Mouse (Mus musculus) forebrain, embryonic 14.5 days (tissue): ENCODE measurements around the gene Vav3. TPM values are rescaled to one million over a fixed set of nuclear protein-coding genes. Genes with fewer than 3 reads are reported as not detected.
A peak's percentile ranks its signal among the peaks of the same experiment; 100 is the strongest.

Source experiments
- ATAC-seq: fragments of 200-750 bp; cut with Nextera tagmentation; 2 replicates; pipeline ENCODE4 v1.8.0; 2017; ENCODE audit warnings: mild to moderate bottlenecking, moderate library complexity
- DNase-seq: peaks from one replicate; pipeline ENCODE4 v3.0.0-alpha.2; 2015; ENCODE audit warnings: low spot score
- H3K27ac ChIP-seq: fragments of 300-500 bp; sonication (generic); 2 replicates; pipeline ENCODE4 v1.5.1; 2014; ENCODE audit warnings: low read depth, mild to moderate bottlenecking, control low read depth, low read length, moderate library complexity
- H3K27me3 ChIP-seq: fragments of 300-500 bp; sonication (generic); replicated peaks from 2 replicates; pipeline ENCODE4 v1.6.1; 2014; ENCODE audit warnings: low read length, control low read depth, mixed read lengths; ENCODE audit not compliant: control insufficient read depth, insufficient read depth
- H3K36me3 ChIP-seq: fragments of 300-500 bp; sonication (generic); 2 replicates; pipeline ENCODE4 v1.6.1; 2014; ENCODE audit warnings: low read length, control low read depth; ENCODE audit not compliant: control insufficient read depth, insufficient read depth
- H3K4me1 ChIP-seq: fragments of 300-500 bp; sonication (generic); 2 replicates; pipeline ENCODE4 v1.6.1; 2014; ENCODE audit warnings: antibody characterized with exemption, low read length, control low read depth; ENCODE audit not compliant: control insufficient read depth, insufficient read depth
- H3K4me2 ChIP-seq: fragments of 300-500 bp; sonication (generic); 2 replicates; pipeline ENCODE4 v1.6.1; 2014; ENCODE audit warnings: mild to moderate bottlenecking, control low read depth, low read length
- H3K4me3 ChIP-seq: fragments of 300-500 bp; sonication (generic); 2 replicates; pipeline ENCODE4 v1.5.1; 2014; ENCODE audit warnings: low read depth, low read length, control low read depth
- H3K9ac ChIP-seq: fragments of 300-500 bp; sonication (generic); 2 replicates; pipeline ENCODE4 v1.6.1; 2014; ENCODE audit warnings: mild to moderate bottlenecking, low read length, control low read depth, moderate library complexity
- H3K9me3 ChIP-seq: fragments of 300-500 bp; sonication (generic); replicated peaks from 2 replicates; pipeline ENCODE4 v1.6.1; 2016; ENCODE audit warnings: low read length, control low read depth, mixed read lengths; ENCODE audit not compliant: control insufficient read depth
- WGBS: fragments of 180-500 bp; shearing (Covaris S2); extraction: QIAGEN DNeasy Blood & Tissue Kit; methylation state at CpG from one replicate; pipeline ENCODE4 v1.1.7; 2014; 5-methylcytosine and 5-hydroxymethylcytosine counted together
- polyA plus RNA-seq: library from polyadenylated mRNA; unstranded; fragments of >200 nt; fragmentation: Nextera tagmentation; extraction: Ambion mirVana; gene quantifications from 2 replicates; pipeline ENCODE4 v1.2.1, GENCODE M21; 2014

Gene Vav3
- polyA plus RNA-seq, 1 experiment from 2014 or later, result 7.5 TPM

DNA sequence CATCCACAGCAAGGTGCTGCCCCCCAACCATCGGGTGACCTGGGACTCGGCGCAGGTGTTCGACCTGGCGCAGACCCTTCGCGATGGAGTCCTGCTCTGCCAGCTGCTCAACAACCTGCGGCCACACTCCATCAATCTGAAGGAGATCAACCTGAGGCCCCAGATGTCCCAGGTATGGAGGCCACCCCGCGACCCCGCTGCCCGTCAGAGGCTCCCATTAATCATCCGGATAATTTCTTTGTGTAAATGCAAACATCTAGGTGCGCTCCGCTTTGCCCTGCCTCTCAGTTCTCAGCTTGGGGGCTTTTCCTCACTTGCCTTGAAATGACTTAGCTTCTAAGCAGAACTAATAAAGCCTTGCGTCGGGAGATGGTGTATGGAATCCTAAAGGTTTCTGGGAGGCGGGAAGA is 623 bp downstream of the Vav3 start:
- Histone ChIP-seq H3K9me3 (no peaks in the 10 kb centered on the region), H3K4me1 (no peaks in the 10 kb centered on the region), H3K4me2 (peak overlapping the region; percentile 80), H3K27ac (peak overlapping the region; percentile 74), H3K4me3 (peak overlapping the region; percentile 66), H3K9ac (peak overlapping the region; percentile 72), H3K27me3 (0 out of 2 replicates have a peak, but pooled peaks cover 2% of the 10 kb centered on the region), H3K36me3 (no peaks in the 10 kb centered on the region)
- WGBS, result under 1% methylated on average over 18 of the region's 18 CpGs
- peak; percentile 42 for DNase-seq
- ATAC-seq, result no peak

DNA sequence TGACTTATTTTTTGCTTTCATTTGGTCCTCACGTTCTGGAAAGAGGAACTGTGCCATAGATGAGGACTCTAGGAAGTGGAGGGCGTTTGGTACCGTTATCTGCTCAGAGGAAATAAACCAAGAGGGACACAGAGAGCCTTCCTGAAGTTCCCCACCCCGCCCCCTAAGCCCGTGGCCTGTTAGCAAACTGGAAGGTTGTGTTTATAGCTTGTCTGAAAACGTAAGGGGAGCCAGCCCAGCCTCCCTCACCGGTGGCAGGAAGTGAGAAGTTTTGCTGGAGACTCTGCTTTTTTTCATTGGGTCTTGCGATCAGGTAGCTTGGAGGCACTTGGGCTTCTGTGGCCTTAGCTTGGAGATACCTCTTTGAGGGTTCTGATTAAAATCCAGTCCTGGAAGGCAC is 1.2 kb downstream of the Vav3 start:
- ATAC-seq, result no peak
- DNase-seq, result peak; percentile 21
- Histone ChIP-seq H3K4me3 (peak overlapping the region; percentile 66), H3K27me3 (0 out of 2 replicates have a peak, but pooled peaks cover 2% of the 10 kb centered on the region), H3K4me2 (peak overlapping the region; percentile 80), H3K36me3 (no peaks in the 10 kb centered on the region), H3K9me3 (no peaks in the 10 kb centered on the region), H3K27ac (no peak overlapping the region), H3K4me1 (no peaks in the 10 kb centered on the region), H3K9ac (peak overlapping the region; percentile 72)
- WGBS, result 5% methylated on average over 8 of the region's 8 CpGs

DNA sequence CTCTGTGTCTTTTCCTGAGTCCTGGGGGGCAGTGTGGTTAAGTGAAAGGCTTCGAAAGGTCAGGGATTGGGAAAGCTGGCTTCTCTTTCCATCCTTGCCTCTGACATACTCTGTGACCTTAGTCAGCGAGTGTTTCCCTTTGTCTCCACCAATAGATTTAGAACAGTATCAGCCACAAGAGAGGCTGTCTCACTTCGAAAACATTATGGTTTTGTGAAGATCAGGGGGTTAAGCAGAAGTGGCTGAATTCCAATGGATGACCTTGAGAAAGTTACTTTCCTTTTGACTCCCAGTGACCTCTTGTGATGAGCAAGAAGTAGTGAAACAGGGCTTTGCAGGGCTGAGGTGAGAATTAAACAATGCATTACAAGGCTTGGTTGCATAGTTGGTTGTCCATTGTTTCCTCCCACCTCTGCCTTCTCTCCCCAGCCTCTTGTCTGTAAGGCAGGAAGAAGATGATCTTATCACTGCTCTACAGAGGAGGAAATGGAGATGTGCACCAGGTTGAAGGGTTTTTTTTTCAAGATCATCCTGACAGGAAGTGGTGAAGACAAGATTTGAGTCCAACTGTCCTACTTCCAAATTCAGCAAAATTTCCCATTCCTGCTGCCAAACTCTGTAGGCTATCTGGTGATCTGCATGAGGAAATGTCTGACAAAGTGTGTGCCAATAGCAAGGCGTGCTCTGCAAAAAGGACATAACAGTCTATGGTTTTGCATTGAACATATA is 11.7 kb downstream of the Vav3 start:
- WGBS, result 87% methylated on average over 4 of the region's 4 CpGs
- no peaks in the 10 kb centered on the region for H3K9me3 ChIP-seq
- ATAC-seq, result no peak

DNA sequence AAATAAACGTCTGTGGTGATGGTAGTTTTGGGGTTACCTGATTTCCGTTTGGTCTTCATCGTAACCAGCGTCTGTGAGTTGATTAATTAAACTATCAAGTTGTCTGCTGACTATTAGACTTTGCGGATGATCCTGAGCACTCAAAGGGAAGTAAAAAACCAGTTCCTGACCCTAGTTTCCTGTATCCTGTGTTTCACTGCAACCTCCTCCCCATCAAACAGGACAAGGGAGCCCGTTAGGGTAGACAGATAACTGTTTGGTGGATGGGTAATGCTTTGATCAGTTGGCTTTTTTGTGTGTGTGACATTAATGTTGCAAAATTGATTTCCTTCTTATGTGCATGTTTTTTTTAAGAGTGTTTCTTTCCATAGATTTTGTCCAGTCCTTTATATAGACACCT is 12.2 kb downstream of the Vav3 start:
- H3K9ac ChIP-seq, result no peak overlapping the region
- no peaks in the 10 kb centered on the region for H3K4me1 ChIP-seq
- no peak overlapping the region for H3K27ac ChIP-seq
- no peak overlapping the region for H3K4me2 ChIP-seq
- DNase-seq (no peak), ATAC-seq (no peak)
- no peaks in the 10 kb centered on the region for H3K9me3 ChIP-seq
- 91% methylated on average over 6 of the region's 6 CpGs for WGBS
- no peaks in the 10 kb centered on the region for H3K36me3 ChIP-seq
- H3K27me3 ChIP-seq, result no peaks in the 10 kb centered on the region
- H3K4me3 ChIP-seq, result no peak overlapping the region

More for the DNA sequence above, 11.7 kb downstream of the Vav3 start:
- Histone ChIP-seq H3K9ac (no peak overlapping the region), H3K4me3 (no peak overlapping the region), H3K27ac (no peak overlapping the region), H3K27me3 (no peaks in the 10 kb centered on the region), H3K4me2 (no peak overlapping the region), H3K4me1 (no peaks in the 10 kb centered on the region), H3K36me3 (no peaks in the 10 kb centered on the region)
- no peak for DNase-seq

DNA sequence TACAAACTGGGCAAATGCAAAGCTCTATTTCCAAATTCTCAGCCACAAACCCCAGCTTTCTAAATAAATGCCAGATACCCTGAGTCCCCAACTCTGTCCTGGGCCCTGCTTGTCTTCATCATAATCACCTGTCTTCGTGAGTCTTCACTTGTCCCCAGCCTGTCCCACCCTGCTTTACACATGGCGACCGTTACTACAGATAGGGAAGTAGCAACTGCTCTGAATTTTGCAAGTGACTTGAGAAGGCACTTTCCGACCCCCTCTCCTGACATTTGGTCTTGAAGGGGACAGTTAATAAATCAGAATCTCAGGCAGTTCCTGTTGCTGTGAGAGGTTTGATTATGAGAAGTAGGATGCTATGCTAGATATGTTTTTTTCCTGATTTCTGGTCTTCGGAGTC is 13.4 kb downstream of the Vav3 start:
- Histone ChIP-seq H3K4me2 (no peak overlapping the region), H3K36me3 (no peaks in the 10 kb centered on the region), H3K4me1 (no peaks in the 10 kb centered on the region), H3K9ac (no peak overlapping the region), H3K27ac (no peak overlapping the region), H3K4me3 (no peak overlapping the region), H3K27me3 (no peaks in the 10 kb centered on the region), H3K9me3 (no peaks in the 10 kb centered on the region)
- WGBS, result 94% methylated on average over 5 of the region's 5 CpGs
- DNase-seq (no peak), ATAC-seq (no peak)

DNA sequence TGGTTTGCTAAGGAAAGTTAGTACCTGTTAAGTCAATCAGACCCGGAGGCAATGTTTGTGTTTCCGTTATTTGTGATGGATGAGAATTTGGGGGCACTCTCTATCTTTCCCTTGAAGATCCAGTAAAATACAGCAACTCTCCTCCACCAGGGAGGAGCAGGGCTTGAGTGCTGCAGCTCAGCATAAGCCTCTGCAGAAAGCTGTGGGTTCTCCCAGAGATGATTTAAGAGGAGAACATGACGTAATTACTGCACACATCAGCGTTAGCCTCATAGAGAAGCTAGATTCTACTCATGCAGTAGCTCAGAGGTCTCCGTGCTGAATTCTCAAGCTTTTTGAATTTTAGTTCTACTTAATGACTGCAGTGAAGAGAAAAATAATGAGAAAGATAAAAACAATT is 14.7 kb downstream of the Vav3 start:
- H3K4me2 ChIP-seq, result no peak overlapping the region
- 85% methylated on average over 5 of the region's 5 CpGs for WGBS
- no peak for DNase-seq
- no peak overlapping the region for H3K9ac ChIP-seq
- H3K27me3 ChIP-seq, result no peaks in the 10 kb centered on the region
- no peak overlapping the region for H3K27ac ChIP-seq
- no peaks in the 10 kb centered on the region for H3K36me3 ChIP-seq
- H3K4me1 ChIP-seq, result no peaks in the 10 kb centered on the region
- no peak for ATAC-seq
- H3K4me3 ChIP-seq, result no peak overlapping the region
- H3K9me3 ChIP-seq, result no peaks in the 10 kb centered on the region

DNA sequence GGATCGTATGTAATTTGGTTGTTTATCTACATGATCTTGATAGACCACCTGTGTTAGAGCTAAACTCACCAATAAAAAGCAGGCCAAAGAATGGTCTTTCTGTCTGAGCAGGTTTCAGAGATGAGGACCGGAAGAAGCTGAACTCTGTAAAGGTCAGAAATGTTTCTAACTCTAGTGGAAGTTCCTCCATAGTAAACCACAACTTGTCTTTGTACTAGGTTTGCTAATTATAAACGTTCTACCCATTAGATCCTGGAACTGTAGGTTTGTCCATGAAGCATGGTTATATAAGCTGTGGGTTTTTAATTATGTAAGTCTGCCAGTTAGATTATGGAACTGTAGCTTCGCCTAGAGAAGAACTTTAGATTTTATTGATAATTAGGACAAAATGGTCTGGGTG is 20.3 kb downstream of the Vav3 start:
- no peak overlapping the region for H3K27ac ChIP-seq
- no peak for DNase-seq
- H3K4me3 ChIP-seq, result no peak overlapping the region
- no peaks in the 10 kb centered on the region for H3K9me3 ChIP-seq
- 94% methylated on average over 4 of the region's 4 CpGs for WGBS
- H3K27me3 ChIP-seq, result no peaks in the 10 kb centered on the region
- no peak for ATAC-seq
- no peaks in the 10 kb centered on the region for H3K4me1 ChIP-seq
- H3K36me3 ChIP-seq, result no peaks in the 10 kb centered on the region
- H3K4me2 ChIP-seq, result no peak overlapping the region
- H3K9ac ChIP-seq, result no peak overlapping the region

DNA sequence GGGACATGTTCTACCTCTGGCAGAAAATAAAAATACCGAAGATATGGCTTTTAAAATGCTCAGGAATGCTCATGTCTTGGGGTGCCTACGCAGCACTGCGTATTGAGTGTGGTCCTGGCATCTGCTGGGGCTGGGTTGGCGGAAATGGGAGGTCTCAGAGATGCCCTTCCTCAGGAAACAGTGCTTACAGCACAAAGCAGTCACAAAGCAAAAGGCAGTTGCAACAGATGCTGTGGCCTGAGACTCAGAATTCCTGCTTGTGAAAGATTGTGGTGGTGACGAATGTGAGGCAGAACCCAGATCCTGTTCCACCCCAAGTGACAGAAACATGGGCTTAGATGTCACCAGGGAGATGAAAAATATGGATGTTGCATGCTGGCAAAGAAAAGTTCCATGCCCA is 21.4 kb downstream of the Vav3 start:
- H3K36me3 ChIP-seq, result no peaks in the 10 kb centered on the region
- no peak overlapping the region for H3K4me3 ChIP-seq
- no peak overlapping the region for H3K27ac ChIP-seq
- H3K9ac ChIP-seq, result no peak overlapping the region
- DNase-seq (no peak), ATAC-seq (no peak)
- 85% methylated on average over 5 of the region's 5 CpGs for WGBS
- H3K4me1 ChIP-seq, result no peaks in the 10 kb centered on the region
- no peaks in the 10 kb centered on the region for H3K9me3 ChIP-seq
- no peak overlapping the region for H3K4me2 ChIP-seq
- no peaks in the 10 kb centered on the region for H3K27me3 ChIP-seq

DNA sequence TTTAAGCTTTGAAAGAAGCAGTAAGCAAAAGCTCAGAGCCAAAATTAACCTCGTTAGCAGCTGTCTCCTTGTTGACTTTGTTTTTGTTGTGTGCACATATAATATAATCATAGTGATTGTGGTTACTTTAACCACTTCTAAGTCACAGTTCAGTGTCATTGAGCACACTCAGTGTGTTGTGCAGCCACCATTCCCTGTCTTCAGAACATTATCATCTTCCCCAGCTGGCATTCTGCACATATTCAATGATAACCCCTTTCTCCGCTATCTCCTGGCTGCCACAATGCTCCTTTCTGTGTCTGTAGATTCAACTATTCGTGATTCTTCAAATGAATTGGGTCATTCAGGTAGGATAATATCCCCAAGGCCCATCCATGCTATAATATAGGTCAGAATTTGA is 21.9 kb downstream of the Vav3 start:
- Histone ChIP-seq H3K27ac (no peak overlapping the region), H3K9me3 (no peaks in the 10 kb centered on the region), H3K27me3 (no peaks in the 10 kb centered on the region), H3K4me2 (no peak overlapping the region), H3K9ac (no peak overlapping the region), H3K4me1 (no peaks in the 10 kb centered on the region), H3K4me3 (no peak overlapping the region), H3K36me3 (no peaks in the 10 kb centered on the region)
- ATAC-seq (no peak), DNase-seq (no peak)
- WGBS, result 79% methylated on average over 3 of the region's 3 CpGs
